Comparison of ENCODE assay signal across 16 mouse cellular contexts in the genomic region with DNA sequence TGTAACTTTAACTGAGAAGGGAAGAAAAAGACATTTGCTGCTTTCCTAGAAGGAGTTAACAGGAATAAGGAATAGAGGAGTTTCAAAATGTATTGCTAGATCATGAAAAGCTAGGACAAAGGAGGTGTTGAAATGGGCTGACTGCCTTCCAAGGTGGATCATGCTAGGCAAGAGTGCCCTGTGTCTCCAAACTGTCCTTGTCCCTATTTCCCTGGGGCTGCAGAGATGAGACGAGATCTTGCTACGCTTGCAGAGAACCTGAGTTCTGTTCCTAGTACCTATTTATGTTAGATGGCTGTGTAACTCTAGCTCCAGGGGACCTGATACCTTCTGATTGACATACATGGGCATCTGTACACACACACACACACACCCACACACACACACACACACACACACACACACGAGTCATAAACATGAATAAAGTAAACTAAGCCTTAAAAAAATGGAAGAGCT.
"Had no signal": no experiment of that assay in that cellular context is flagged by ENCODE, and none has a peak within 500 bp of the region (broad histone marks: within the 10 kb centered on the region; RNA-seq: fewer than 3 reads in every experiment).

No protein-coding gene starts in this region.

- H3K27me3 ChIP-seq: limb, embryonic 15.5 days; liver, embryonic 13.5 days; midbrain, embryonic 15.5 days; neural tube, embryonic 13.5 days had no signal

- H3K4me2 ChIP-seq: limb, embryonic 15.5 days; liver, embryonic 13.5 days; midbrain, embryonic 11.5 days; midbrain, embryonic 15.5 days; neural tube, embryonic 13.5 days had no signal

- DNase-seq: kidney, adult 9 months; kidney, postnatal 36 days; layer of hippocampus, adult 9-11 months; layer of hippocampus, postnatal 36 days; liver, embryonic 13.5 days; lung, adult 18-20 months; lung, postnatal 36 days; retina, postnatal 1 day; right cerebral cortex, postnatal 14 days; thymus, adult 18-20 months; thymus, postnatal 14 days had no signal

- H3K4me3 ChIP-seq: limb, embryonic 15.5 days; liver, embryonic 13.5 days; midbrain, embryonic 15.5 days; neural tube, embryonic 13.5 days had no signal

- ATAC-seq: midbrain, embryonic 15.5 days had no signal

- H3K4me1 ChIP-seq: neural tube, embryonic 13.5 days had no signal

- H3K9ac ChIP-seq: limb, embryonic 15.5 days; liver, embryonic 13.5 days; midbrain, embryonic 15.5 days; neural tube, embryonic 13.5 days had no signal

- H3K27ac ChIP-seq: kidney, postnatal 0 days; limb, embryonic 15.5 days; liver, embryonic 13.5 days; midbrain, embryonic 15.5 days had no signal

- H3K9me3 ChIP-seq: limb, embryonic 15.5 days; liver, embryonic 13.5 days; midbrain, embryonic 15.5 days; neural tube, embryonic 13.5 days had no signal
